Mouse (Mus musculus) hindbrain, embryonic 15.5 days (tissue): Measurements from ENCODE around the gene Esr2. TPM values are rescaled to one million over a fixed set of nuclear protein-coding genes. Genes with fewer than 3 reads are reported as not detected.
"Not testable (repeated sequence)": the region's sequence is repeated elsewhere in the genome, so short reads cannot be mapped to it uniquely, and the experiment has no call there.

Experiments
- ATAC-seq: fragments of 200-750 bp; cut with Nextera tagmentation; 2 replicates; pipeline ENCODE4 v1.8.0; 2017; ENCODE audit warnings: low read depth, moderate number of reproducible peaks, moderate TSS enrichment; ENCODE audit not compliant: low FRiP score
- H3K27ac ChIP-seq: fragments of 300-500 bp; sonication (generic); replicated peaks from 2 replicates; pipeline ENCODE4 v1.5.1; 2015; ENCODE audit warnings: mild to moderate bottlenecking, inconsistent platforms
- H3K27me3 ChIP-seq: fragments of 300-500 bp; sonication (generic); 2 replicates; pipeline ENCODE4 v1.6.1; 2015; ENCODE audit warnings: control low read depth, inconsistent platforms
- H3K36me3 ChIP-seq: fragments of 300-500 bp; sonication (generic); 2 replicates; pipeline ENCODE4 v1.6.1; 2015; ENCODE audit warnings: control low read depth, inconsistent platforms
- H3K4me1 ChIP-seq: fragments of 300-500 bp; sonication (generic); replicated peaks from 2 replicates; pipeline ENCODE4 v1.6.1; 2015; ENCODE audit warnings: control low read depth, inconsistent platforms
- H3K4me2 ChIP-seq: fragments of 300-500 bp; sonication (generic); 2 replicates; pipeline ENCODE4 v1.6.1; 2015; ENCODE audit warnings: moderate library complexity, mild to moderate bottlenecking, inconsistent platforms
- H3K4me3 ChIP-seq: fragments of 300-500 bp; sonication (generic); 2 replicates; pipeline ENCODE4 v1.5.1; 2015; ENCODE audit warnings: mild to moderate bottlenecking, inconsistent platforms
- H3K9ac ChIP-seq: fragments of 300-500 bp; sonication (generic); 2 replicates; pipeline ENCODE4 v1.6.1; 2015; ENCODE audit warnings: inconsistent platforms
- H3K9me3 ChIP-seq: fragments of 300-500 bp; sonication (generic); 2 replicates; pipeline ENCODE4 v1.6.1; 2016; ENCODE audit warnings: control low read depth, inconsistent platforms
- WGBS: fragments of 180-500 bp; shearing (Covaris S2); methylation state at CpG from one replicate; pipeline ENCODE4 v1.1.7; 2015; 5-methylcytosine and 5-hydroxymethylcytosine counted together
- polyA plus RNA-seq: library from polyadenylated mRNA; unstranded; fragments of >200 nt; fragmentation: Nextera tagmentation; extraction: Ambion mirVana; gene quantifications from 2 replicates; pipeline ENCODE4 v1.2.1, GENCODE M21; 2015

Esr2 gene
- polyA plus RNA-seq, 1 experiment from 2014 or later: 0.21 TPM

DNA sequence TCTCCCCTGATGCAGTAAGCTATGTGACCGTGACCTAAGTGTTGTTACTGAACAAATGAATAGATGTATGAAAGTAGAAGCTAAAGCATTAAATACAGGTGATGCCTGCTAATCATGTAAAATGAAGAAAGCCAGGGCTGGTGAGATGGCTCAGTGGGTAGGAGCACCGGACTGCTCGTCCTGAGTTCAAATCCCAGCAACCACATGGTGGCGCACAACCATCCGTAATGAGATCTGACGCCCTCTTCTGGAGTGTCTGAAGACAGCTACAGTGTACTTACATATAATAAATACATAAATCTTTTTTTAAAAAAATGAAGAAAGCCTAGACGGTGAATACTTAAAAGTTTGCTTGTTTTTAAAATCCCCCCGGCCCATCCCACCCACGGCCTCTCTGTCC, 44.0 kb downstream of the Esr2 start:
- not testable (repeated sequence) for H3K4me2 ChIP-seq, H3K36me3 ChIP-seq, H3K27ac ChIP-seq, H3K27me3 ChIP-seq, H3K4me1 ChIP-seq, H3K9ac ChIP-seq, H3K4me3 ChIP-seq, H3K9me3 ChIP-seq, ATAC-seq
- 91% methylated on average over 9 of the region's 9 CpGs for WGBS

DNA sequence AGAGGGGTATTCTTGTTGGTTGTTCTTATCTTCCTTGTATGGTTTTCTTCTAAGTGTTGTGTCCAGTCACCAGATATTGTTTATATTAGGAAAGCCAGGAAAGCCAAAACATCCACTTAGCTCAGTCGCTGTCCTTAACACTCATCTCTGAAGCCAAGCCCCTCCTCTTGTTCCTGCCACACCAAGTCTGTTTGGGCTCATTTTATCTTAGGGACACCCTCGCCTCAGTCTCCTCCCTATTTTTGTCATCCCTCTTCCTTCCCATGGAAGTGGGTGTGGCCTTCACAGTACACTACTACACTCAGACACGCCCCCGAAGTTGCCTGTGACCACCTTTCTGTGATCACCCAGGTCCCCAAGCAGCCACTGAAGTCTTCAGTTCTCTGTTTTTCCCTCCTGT, 44.5 kb downstream of the Esr2 start:
- Histone ChIP-seq H3K4me1 (no peaks in the 10 kb centered on the region), H3K9me3 (no peaks in the 10 kb centered on the region), H3K27me3 (no peaks in the 10 kb centered on the region), H3K27ac (no peak overlapping the region), H3K9ac (no peak overlapping the region), H3K36me3 (no peaks in the 10 kb centered on the region), H3K4me2 (no peak overlapping the region), H3K4me3 (no peak overlapping the region)
- ATAC-seq: no peak
- 80% methylated on average over 4 of the region's 4 CpGs for WGBS

DNA sequence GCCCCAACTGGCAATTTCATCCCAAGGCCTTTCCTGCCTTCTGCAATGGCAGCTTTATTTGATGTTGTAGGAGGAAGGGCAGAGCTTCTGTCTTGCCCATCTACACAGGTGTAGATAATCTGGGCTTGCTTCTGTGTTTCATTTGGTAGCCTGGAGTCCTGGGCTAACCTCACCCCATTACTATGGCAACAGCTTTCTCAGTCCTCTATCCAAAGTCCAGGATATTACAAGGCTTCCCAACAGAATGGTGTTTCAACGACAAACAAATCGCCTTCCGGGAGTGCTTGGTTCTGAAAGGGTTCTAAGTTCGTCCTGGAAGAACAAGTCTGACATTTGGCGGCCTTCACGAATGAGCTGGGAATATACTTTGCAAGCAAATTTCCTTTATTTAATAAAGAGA, 46.2 kb downstream of the Esr2 start:
- no peak overlapping the region for H3K9ac ChIP-seq
- H3K9me3 ChIP-seq: no peaks in the 10 kb centered on the region
- H3K27ac ChIP-seq: no peak overlapping the region
- no peaks in the 10 kb centered on the region for H3K27me3 ChIP-seq
- H3K36me3 ChIP-seq: no peaks in the 10 kb centered on the region
- H3K4me2 ChIP-seq: no peak overlapping the region
- H3K4me1 ChIP-seq: no peaks in the 10 kb centered on the region
- no peak overlapping the region for H3K4me3 ChIP-seq
- ATAC-seq: no peak
- WGBS: 82% methylated on average over 6 of the region's 6 CpGs

DNA sequence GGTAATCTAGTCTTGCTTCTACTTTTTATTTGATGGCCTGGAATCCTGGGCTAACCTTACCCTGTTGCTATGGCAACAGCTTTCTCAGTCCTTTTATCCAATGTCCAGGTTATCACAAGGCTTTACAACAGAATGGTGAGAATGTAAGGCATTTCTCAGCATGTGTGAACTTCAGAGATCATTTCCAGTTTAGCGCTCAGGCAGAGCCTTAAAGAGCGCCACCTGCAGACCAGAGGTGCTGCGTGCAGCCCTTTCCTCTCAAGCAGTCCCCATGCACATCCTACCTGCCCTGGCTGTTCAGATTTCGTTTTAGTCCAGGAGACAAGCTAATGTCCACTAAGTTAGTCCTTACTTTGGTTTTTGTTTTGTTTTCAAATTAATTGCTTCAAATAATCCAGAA, 46.8 kb downstream of the Esr2 start:
- no peak overlapping the region for H3K4me2 ChIP-seq
- no peaks in the 10 kb centered on the region for H3K4me1 ChIP-seq
- WGBS: 24% methylated on average over 4 of the region's 4 CpGs
- no peak for ATAC-seq
- no peaks in the 10 kb centered on the region for H3K36me3 ChIP-seq
- no peak overlapping the region for H3K9ac ChIP-seq
- no peak overlapping the region for H3K4me3 ChIP-seq
- no peaks in the 10 kb centered on the region for H3K27me3 ChIP-seq
- H3K27ac ChIP-seq: no peak overlapping the region
- no peaks in the 10 kb centered on the region for H3K9me3 ChIP-seq

DNA sequence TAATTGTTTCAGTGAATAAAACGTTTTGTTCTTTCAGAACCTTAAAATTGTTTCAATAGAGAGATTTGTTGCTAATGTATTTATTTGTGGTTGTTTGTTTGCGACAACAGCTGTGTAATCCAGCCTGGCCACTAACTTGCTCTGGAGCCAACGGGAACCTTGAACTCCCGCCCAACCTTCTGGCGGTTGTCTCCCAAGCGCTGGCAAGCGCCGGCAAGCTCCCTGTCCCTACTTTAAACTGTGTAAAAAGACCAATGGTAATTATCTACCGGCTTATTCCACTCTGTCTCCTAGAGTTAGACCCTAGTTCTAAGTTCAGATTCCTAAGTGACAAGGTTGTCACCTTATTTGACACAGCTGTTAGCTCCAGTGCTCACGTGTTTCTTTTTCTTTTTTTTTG, 48.2 kb downstream of the Esr2 start:
- Histone ChIP-seq H3K27ac (no peak overlapping the region), H3K4me2 (no peak overlapping the region), H3K36me3 (no peaks in the 10 kb centered on the region), H3K27me3 (no peaks in the 10 kb centered on the region), H3K4me1 (no peaks in the 10 kb centered on the region), H3K4me3 (no peak overlapping the region), H3K9ac (no peak overlapping the region), H3K9me3 (no peaks in the 10 kb centered on the region)
- WGBS: 85% methylated on average over 10 of the region's 10 CpGs
- ATAC-seq: no peak

DNA sequence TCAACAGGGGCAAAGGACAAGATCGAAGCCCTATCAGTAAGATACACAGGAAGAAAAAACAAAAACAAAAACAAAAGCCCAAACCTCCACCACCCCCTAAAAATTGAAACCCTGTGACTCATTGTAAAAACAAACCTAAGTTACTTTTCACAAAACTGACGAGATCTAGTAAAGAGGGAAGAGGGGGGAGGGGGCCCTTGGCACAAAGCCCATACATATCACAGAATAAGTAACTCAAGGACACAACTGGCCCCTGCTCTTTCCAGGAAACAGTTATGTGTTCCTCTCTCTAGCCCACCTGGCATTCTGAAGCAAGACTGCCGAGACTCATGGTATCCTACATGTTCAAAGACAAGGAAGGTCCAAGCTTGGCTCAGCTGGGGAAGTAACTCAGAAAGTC, 48.8 kb downstream of the Esr2 start:
- H3K36me3 ChIP-seq: no peaks in the 10 kb centered on the region
- H3K4me1 ChIP-seq: no peaks in the 10 kb centered on the region
- no peak overlapping the region for H3K4me3 ChIP-seq
- no peaks in the 10 kb centered on the region for H3K27me3 ChIP-seq
- 72% methylated on average over 3 of the region's 3 CpGs for WGBS
- no peak for ATAC-seq
- H3K27ac ChIP-seq: no peak overlapping the region
- H3K9ac ChIP-seq: no peak overlapping the region
- no peaks in the 10 kb centered on the region for H3K9me3 ChIP-seq
- no peak overlapping the region for H3K4me2 ChIP-seq

DNA sequence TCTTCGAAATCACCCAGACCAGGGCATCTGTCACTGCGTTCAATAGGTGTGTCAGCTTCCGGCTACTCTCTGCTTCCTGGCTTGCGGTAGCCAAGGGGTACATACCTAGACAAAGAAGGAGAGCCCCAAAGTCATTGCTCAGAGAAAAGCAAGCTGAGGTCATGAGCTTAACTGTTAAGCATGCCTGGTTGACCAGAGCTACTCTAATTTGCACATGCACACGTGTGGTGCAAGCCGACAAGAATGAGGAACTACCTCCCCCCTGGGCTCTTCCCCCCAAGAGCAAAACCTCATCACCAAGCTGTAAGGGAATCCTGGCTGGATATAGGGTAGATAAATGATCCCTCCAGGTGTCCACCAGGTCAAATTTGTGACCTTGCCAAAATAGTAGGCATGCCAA, 53.8 kb downstream of the Esr2 start:
- H3K4me3 ChIP-seq: no peak overlapping the region
- no peak overlapping the region for H3K9ac ChIP-seq
- no peaks in the 10 kb centered on the region for H3K36me3 ChIP-seq
- H3K4me1 ChIP-seq: no peaks in the 10 kb centered on the region
- H3K4me2 ChIP-seq: no peak overlapping the region
- 91% methylated on average over 6 of the region's 6 CpGs for WGBS
- no peaks in the 10 kb centered on the region for H3K27me3 ChIP-seq
- ATAC-seq: no peak
- no peaks in the 10 kb centered on the region for H3K9me3 ChIP-seq
- no peak overlapping the region for H3K27ac ChIP-seq

DNA sequence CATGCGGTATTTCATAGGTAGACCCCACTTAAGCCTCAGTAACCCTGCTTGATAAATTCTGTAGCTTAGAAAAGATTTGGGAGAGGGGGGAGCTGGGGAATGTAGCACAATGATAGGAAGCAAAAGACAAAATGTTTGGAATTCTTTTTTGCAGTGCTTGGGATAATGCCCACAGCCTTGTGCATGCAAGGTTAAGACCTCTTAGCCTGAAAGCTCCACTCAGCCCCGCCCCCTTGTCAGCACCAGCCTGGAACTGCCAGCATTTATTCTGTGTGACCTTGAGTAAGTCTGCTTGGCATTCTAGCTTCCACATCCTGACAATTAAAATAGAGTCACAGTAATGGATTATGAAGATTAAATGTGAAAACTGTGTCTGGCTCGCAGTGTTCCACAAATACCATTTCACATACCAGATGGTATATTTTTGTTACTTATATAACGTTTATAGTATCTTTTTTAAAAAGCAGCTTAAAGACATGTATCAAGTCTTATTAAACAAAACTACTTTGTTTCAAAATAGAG, 59.4 kb downstream of the Esr2 start:
- Histone ChIP-seq H3K4me2 (no peak overlapping the region), H3K9ac (no peak overlapping the region), H3K4me1 (no peaks in the 10 kb centered on the region), H3K36me3 (no peaks in the 10 kb centered on the region), H3K27me3 (no peaks in the 10 kb centered on the region), H3K9me3 (no peaks in the 10 kb centered on the region), H3K4me3 (no peak overlapping the region), H3K27ac (no peak overlapping the region)
- WGBS: 77% methylated on average over 4 of the region's 4 CpGs
- ATAC-seq: no peak

DNA sequence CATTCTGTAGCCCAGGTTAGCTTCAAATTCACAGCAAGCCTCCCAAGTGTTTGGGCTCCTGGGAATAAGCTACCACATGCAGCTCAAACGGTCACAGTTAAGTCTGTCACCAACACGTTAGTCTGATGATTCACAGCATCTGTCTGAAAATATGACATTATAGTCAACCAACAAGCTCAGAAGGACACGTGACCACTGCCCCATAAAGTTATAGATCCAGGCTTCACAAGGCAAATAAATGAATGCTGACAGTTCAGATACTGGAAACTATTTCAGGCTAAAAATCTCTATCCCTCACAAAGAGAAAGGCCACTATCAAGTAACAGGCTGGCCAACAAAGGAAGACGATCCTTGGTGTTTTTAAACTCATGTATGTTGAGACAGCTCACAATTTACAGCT, 60.5 kb downstream of the Esr2 start:
- no peak for ATAC-seq
- Histone ChIP-seq H3K4me1 (no peaks in the 10 kb centered on the region), H3K4me2 (no peak overlapping the region), H3K9me3 (no peaks in the 10 kb centered on the region), H3K27me3 (no peaks in the 10 kb centered on the region), H3K9ac (no peak overlapping the region), H3K36me3 (peaks cover under 1% of the 10 kb centered on the region; the same call in 1 of the 2 replicates), H3K4me3 (no peak overlapping the region), H3K27ac (no peak overlapping the region)
- WGBS: 81% methylated on average over 4 of the region's 4 CpGs

DNA sequence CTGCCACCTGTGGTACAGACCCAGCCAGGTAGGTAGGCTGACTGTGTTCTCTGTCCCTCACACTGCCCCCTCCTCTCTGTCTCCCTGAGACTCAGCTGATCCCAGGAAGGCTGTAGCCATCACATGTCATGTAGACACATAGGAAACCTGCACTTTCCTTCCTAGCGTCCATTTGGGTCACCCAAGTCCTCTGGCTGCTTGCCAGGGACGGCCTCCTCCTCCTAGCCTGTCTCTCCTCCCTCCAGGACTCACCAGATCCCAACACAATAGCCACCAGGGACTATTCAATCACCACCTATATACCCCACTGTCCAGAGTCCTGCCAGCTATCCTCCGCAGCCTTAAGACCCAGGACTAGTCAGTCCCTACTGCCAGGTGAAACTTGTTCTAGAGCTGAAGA, 66.0 kb downstream of the Esr2 start:
- Histone ChIP-seq H3K4me1 (no peaks in the 10 kb centered on the region), H3K9me3 (no peaks in the 10 kb centered on the region), H3K36me3 (peaks cover 47% of the 10 kb centered on the region), H3K4me2 (no peak overlapping the region), H3K27ac (no peak overlapping the region), H3K9ac (no peak overlapping the region), H3K27me3 (no peaks in the 10 kb centered on the region), H3K4me3 (no peak overlapping the region)
- 78% methylated on average over 3 of the region's 3 CpGs for WGBS
- ATAC-seq: no peak

DNA sequence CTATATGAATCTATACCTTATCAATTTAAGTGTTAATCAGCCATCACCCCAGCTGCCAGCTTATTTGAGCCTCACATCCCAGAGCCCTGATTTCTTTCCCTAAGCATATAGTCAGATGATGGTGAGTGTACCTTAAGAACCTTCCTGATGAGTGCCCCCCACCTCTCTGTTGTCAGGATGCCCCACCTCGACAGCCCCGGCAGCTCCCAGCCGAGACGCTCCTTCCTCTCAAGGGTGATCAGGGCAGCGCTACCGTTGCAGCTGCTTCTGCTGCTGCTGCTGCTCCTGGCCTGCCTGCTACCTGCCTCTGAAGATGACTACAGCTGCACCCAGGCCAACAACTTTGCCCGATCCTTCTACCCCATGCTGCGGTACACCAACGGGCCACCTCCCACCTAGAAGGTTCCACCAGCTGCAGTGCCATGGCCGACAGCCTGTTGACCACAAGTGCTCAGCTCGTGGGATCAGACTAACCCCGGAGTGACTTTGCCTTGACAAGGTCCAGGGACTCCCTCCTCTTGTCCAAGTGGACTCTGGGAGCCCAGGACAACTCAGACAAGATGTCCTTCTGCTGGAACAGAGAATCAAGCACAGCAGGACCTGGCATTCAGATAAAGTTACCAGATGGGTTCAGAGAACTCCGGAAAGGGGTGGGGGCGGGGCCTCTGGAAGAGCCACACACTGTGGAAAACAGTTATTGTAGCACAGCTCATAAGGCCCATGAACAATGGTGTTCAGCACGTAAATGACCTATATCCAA, 67.2 kb downstream of the Esr2 start:
- Histone ChIP-seq H3K27ac (no peak overlapping the region), H3K4me2 (no peak overlapping the region), H3K4me3 (no peak overlapping the region), H3K9me3 (no peaks in the 10 kb centered on the region), H3K36me3 (peaks cover 59% of the 10 kb centered on the region), H3K27me3 (no peaks in the 10 kb centered on the region), H3K9ac (no peak overlapping the region), H3K4me1 (no peaks in the 10 kb centered on the region)
- WGBS: 93% methylated on average over 15 of the region's 15 CpGs
- no peak for ATAC-seq

DNA sequence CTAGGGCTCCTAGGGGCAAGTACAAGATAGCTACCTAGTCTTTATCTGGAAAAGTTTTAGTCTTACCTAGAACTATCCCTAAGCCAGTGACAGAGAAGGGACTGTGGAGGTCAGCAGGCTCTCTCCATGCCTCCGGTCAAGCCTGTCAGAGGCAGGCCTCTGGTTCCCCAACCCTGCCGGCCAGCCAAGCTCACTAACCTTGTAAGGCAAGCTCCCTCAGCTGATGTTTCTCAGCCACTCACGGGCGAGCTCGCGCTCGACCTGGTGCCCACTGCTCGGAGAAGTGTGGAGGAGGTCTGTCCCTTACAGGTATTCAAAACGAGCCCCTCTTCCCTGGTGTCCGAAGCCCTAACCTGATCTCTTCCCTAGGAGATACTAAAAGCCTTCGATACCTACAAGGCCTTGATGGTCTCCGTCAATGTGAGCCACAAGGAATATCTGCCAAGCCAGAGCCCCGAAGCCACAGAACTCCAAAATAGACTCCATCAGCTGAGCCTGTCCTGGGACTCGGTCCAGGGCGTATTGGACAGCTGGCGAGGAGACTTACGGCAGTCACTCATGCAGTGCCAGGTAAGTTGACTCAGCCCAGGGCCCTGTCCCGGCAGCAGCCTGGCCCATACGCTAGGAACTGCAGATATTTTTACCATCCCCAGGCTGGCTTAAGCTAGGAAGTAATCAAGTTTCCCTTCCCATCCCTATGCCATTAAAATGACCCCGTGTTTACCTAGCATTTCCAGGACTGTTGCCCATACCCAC, 72.3 kb downstream of the Esr2 start:
- no peak for ATAC-seq
- Histone ChIP-seq H3K4me1 (no peaks in the 10 kb centered on the region), H3K36me3 (peaks cover 77% of the 10 kb centered on the region), H3K4me2 (no peak overlapping the region), H3K9ac (no peak overlapping the region), H3K9me3 (no peaks in the 10 kb centered on the region), H3K27me3 (no peaks in the 10 kb centered on the region), H3K27ac (no peak overlapping the region), H3K4me3 (no peak overlapping the region)
- WGBS: 92% methylated on average over 20 of the region's 20 CpGs
